Mouse (Mus musculus) liver, adult (tissue): ENCODE measurements around the gene Etv6.
A peak's percentile ranks its signal among the peaks of the same experiment; 100 is the strongest.

ENCODE experiments used
- GATA4 ChIP-seq: IDR thresholded peaks from 2 replicates; pipeline ENCODE4 v1.6.1; 2014; ENCODE audit warnings: mild to moderate bottlenecking, low read length; ENCODE audit not compliant: insufficient replicate concordance

Etv6 gene

DNA sequence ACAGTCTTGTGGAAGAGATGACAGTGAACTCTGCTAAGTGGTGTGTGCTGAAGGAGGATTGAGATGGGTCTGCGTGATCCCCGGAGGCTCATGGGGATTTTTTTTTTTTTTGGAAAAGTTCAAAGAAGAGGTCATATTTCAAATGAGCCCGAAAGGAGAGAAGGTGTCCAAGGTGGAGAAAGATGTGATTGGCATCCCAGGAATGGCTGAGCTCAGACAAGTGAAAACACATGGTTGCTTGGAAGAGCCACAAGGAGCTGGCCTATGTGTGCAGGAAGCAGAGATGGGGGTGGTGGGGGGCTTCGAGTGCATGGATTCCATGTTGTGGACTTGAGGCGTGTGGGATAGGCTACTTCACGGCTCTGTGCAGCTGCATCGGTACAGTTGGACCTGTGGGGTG, 50.9 kb downstream of the Etv6 start:
- no peak for TF ChIP-seq GATA4

DNA sequence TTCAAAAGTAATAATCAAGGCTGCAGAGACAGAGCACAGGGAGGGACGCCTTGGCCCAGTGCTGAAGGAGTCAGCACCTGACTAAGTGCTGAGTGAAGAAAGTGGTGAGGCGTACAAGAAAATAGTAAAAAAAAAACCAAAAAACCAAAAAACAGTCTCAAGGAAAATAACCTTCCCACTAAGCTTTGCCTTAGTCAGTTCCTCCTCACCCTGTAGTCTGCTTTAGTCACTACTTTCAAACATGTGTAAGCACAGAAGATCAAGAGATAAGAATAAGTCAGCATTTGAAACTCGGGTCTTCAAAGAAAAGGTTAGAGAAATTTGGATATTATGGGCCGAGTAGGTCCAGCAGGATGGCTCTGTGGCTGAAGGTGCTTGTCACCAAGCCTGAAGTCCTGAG, 52.2 kb downstream of the Etv6 start:
- TF ChIP-seq GATA4 = no peak

DNA sequence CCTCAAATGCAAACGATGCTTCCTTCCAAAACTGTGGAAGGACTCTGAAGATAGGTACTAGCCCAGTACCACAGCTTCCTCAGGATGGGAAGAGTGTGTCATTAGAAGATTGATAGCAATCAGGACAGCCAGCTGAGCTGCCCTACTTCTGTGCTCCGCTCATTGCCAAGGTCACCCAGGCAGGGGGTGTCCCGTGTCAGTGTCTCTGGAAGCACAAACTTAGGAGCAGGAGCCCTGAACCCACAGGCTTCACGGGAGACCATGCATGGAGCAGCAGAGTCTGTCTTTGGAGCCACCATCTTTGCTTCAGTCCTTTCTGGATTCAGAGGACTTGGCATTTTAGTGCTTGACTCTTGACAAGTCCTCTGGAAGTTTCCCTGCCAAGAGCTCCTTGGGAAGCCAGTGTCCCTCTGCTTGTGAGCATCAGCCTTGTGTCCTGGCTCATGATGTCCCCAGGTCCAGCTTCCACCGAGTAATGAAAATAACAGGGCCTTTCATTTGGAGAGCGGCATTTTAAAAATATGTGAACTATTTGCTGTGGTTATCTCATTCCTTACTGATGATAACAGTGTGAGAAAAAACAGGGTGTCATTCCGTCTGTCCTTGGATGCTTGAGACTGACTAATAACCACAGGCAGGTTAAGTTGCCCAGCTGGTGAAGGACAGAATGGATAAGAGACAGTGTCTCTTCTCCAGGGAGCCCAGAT, 54.3 kb downstream of the Etv6 start:
- TF ChIP-seq GATA4 = no peak

DNA sequence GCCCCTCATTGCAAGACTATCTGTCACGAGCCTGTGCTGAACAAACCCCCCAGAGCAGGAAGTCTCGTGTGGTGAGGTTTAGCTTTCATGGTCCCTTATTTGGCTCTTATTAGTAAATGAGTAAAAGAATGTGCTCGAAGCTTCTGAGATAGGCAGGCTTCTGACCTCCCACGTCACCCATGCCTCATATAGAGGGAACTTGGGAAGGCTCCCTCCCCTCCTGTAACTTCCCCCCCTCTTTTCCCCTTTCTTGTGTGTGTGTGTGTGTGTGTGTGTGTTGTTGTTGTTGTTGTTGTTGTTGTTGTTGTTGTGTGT, 54.8 kb downstream of the Etv6 start:
- no peak for TF ChIP-seq GATA4

DNA sequence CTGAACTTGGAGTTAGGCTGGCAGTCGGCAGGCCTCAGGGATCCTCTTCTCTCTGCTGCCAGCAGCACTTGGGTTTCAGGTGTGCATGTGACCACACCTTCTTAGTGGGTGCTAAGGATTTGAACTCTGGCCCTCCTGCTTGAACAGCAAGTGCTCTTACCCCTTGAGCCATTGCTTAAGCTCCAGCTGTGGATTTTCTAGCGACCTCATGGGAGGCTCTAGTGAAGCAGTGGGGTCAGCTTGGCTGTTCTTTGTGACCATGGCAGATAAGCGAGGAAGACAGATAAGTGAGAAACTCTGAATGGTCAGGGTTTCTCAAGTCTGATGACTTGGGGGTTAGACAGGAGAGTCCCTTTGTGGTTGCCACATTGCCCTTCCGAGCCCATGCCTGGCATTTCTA, 55.4 kb downstream of the Etv6 start:
- TF ChIP-seq GATA4 = no peak

DNA sequence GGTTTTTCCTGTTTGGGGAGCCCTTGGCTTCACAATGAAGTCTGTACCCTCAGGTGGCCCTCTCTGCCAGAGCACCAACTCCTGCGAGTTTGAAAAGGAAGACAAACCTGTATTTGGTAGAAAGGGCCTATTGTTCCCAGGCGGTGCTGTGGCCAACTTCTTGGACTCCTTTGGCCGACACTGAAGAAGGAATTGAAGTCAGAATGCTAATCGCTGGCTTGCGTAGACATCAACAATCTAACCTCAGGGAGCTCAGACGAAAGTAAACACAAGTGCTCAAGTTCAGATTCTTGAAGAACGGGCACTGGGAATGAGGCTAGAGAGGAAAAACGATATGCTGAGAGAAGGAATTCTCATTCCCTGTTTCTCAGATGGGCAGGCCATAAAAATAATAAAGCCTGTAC, 55.9 kb downstream of the Etv6 start:
- no peak for TF ChIP-seq GATA4

DNA sequence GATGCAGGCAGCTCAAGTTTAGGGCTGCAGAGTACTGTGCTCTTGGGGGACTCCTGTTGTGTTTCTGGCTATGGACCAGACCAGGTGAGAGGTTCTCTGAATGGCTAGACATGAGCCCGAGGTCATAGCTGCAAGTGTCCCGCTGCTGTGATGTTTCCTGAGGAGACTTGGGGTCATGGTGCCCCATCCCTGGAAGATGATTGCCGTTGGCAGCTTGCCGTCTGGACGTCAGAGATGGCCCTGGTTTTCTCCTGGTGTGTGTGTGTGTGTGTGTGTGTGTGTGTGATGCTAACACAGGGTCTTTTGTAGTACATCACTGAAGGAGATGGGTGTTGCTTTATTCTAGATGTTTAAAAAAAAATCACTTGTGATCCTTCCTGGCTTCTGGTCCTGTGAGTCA, 58.6 kb downstream of the Etv6 start:
- TF ChIP-seq GATA4 = no peak

DNA sequence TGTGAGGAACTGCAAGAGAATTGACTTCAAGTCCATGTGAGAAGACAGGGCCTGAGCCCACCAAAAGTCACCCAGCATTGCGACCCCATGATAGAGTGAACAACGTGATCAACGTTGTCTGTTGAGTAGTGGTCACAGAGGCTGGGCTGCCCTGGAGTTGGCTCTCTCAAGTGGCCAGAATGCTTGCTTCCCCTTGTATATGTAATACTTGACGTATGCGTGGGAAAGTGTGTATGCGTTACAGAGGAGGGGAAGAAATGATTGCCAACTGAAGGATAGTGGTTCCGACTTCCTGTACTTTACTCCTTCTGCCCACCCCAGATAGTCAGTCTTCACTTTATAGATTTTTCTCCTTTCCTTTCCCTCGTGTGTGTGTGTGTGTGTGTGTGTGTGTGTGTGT, 59.1 kb downstream of the Etv6 start:
- no peak for TF ChIP-seq GATA4

DNA sequence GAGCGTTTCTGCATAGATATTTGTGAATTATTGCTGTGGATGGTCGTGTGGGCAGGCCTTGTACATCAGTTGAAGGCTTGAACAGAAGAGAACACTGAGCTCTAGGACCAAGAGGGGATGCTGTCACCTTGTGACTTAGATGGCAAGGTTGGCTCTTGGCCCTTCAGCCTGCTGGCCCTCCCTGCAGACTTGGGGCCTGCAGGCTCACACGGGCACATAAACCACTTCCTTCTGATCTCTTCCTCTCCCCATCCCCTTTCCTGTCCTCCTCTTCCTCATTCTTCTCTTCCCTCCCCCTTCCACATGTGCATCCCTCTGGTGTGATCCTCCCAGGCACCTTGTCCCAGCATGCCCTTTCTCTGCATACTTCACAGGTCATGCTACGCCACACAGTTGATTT, 60.1 kb downstream of the Etv6 start:
- no peak for TF ChIP-seq GATA4

DNA sequence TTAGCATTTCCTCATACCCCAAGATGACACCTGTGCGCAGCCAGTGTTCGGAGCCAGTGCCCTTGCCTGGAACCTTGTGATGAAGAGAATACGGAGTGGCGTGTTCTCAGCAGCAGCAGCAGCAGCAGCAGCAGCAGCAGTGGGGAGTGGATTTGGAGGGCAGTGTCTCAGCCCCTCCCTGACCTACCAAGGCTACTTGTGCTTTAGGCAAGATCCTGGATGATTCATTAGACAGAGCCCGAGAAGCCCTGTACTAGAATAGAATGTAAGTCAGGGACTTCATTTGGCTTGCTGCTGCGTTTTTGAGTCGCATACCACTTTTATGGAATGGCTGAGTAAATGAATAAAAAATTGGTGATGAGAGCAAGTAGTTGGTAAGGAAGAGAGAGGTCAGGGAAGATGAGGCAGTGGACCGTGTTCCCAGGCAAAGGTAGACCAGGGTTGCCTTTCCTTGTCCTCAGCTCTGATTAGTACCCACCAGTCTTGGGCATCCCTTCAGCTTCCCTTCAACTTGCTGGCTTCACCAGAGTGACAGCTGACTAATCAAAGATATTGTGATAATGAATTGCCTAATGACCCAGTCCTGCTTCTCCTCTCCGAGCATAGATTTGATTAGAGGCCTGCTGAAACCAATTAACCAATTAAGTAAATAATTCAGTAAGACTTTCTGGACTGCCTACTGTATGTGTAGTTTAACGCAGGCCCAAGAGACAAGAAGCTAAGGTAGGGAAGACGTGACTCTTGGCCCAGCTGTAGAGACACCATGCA, 64.7 kb downstream of the Etv6 start:
- TF ChIP-seq GATA4 = no peak

DNA sequence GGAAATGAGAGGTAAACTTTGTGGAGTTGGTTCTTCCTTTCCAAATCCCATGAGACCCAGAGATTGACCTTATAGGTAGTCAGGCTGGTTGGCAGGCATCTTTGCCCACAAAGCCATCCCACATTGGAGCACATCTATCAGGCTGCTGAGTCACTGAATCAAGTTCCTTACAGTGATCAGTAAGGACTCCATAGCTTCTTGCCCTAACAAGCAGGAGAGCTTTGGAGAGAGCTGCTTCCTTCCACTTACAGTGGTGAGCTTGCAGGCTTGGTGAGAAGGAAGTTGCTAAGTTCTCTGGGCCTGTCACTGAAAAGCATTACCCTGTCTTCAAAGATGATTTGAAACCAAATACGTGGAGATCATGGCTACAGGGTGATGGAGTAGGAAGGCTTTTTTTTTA, 66.9 kb downstream of the Etv6 start:
- no peak for TF ChIP-seq GATA4

DNA sequence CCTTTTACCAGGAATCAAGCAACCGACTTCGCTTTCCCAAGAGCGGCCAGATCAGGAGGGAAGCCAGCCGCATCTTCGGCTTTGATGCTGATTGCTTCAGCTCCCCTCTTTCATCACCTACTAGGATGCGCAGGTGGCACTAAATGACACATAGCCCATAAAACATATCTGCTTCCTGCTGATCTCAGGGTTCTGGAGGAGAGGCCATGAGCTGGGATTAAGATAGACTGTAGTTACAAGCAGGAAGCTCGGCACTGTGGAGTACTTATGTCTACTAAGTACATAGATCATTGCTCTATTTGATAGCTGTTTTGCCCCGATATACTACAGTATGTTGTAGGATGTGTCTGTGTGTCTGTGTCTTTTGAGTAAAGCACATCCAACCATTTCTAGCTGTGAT, 68.0 kb downstream of the Etv6 start:
- TF ChIP-seq GATA4 = no peak

DNA sequence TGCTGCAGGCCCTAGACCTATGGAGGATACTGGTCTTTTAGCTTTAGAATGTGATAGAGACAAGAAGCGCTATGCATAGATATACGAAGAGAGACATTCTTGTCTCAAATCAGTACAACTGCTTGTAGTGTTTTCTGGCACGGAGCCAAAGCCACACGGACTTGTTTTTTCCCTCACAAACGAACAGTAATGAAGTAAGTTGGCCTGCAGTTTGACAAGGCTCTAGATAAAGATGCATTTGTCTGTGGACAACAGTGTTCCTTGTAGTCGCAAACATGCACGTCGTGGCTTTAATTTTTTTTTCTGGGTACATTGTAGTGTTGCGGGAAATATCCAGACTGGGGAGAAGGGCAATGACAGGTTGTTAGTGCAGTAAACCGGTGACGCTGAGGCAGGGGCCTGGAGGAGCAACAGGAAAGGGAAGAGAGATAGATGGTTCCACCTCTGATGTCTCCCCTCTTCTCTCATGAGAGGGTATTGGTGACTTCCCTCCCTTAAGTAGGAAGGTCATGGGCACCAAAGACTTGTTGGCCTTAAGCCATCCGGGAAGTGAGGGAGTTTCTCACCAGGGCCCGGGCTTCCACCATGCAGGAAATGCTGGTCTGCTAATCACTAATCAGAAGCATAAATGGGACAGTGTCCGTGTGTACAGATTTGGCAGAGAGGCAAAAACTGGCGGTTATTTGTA, 70.2 kb downstream of the Etv6 start:
- TF ChIP-seq GATA4 = peak; percentile 67; the same call in 1 of the 2 replicates

DNA sequence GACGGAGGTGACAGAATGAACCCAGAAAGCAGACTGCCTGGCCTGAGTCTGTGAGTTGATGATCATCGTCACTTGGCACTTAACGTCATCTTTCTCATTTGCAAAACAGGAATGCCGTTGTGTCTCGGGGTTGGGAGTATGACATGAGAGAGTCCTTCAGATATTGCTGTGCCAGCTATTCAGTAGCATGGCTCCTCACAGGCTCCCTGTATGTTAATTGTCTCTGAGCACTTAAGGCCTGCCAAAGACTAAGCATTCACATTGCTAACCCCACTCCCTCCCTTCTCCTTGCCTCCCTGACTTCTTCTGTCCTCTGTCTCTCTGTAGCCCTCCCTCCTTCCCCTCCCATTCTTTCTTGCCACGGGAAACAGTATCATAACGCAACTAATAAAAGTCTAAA, 72.2 kb downstream of the Etv6 start:
- TF ChIP-seq GATA4 = no peak

DNA sequence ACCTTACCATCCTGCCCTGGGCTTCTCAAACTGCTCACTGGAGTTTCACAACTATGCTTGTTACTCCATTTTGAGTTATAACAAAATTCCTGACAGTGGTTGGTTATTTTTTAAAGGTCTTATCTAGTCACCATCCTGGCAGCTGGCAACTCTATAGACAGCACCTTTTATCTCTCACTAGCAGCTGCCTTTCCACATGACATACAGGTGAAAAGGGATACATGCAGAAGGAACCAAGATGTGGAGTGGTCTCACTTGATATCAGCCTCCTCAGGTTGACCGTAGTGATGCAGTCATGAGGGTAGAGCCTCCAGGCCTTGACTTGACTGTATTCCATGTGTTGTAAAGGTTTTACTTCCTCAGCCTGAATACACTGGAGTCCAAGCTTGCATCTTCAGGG, 74.2 kb downstream of the Etv6 start:
- no peak for TF ChIP-seq GATA4

DNA sequence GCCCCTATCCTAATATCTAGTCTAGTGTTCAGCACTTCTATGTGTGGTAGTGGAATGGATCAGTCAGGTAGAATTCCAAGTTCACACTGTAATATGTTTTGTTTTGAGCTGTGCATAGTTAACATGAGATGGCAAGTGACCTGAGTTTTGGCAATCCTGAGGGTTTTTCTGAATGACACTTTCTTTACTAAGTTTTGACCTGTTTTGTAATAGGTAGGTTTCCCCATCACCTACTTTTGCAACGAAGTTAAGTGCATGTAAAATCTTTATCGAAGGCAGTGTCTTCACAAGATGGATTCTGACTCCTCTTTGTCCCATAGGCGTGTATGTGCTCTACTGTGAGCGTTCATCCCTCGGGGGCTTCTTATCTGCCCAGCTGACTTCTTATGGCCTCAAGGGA, 74.7 kb downstream of the Etv6 start:
- no peak for TF ChIP-seq GATA4

DNA sequence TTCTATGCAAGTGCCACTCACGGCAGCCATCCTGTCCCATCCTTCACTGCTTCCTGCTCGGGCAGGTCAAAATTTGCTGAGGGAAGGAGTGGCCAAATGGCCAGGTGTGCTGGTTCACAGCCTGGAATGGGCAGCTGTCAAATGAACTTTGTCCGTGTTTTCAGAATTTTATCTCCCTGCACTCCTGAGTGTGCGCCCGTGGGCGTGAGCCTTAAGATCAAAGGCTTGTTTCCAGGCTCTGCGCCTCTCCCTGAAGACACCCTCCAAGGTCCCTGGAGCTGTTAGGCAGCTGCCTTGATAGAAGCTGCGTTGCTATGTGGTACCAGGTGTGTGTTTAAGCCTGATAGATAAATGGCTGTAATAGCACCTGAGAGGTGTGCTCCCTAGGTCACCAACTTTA, 76.1 kb downstream of the Etv6 start:
- TF ChIP-seq GATA4 = peak; percentile 26; the same call in 1 of the 2 replicates

DNA sequence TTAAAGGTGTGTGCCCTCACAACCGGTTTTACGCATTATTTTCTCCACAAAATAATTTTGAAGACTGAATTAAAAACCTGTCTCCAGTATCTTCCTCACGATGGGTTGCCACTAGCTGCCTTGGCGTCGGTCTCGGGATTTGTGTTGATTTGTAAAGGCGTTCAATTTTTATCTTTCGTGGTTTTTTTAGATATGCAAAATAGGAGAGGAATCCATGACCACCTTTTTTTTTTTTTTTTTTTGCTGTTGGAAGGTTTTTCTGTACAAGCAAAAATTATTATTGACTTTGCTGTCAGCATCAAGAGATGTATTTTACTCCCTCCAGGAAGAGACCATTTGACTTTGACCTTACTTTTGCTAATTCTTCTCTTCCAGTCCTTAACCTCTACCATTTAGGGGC, 77.3 kb downstream of the Etv6 start:
- TF ChIP-seq GATA4 = no peak
